Mouse (Mus musculus) ES-E14 (cell line): ENCODE data around the gene Actn1.

Experiments
- CHD2 ChIP-seq: IDR thresholded peaks from 2 replicates; pipeline ENCODE4 v1.6.1; 2014; ENCODE audit warnings: mild to moderate bottlenecking, low read depth, low read length, inconsistent platforms
- HCFC1 ChIP-seq: IDR thresholded peaks from 2 replicates; pipeline ENCODE4 v1.6.1; 2012; ENCODE audit warnings: low read length, inconsistent platforms, borderline replicate concordance; ENCODE audit not compliant: insufficient read depth
- ZC3H11A ChIP-seq: IDR thresholded peaks from 2 replicates; pipeline ENCODE4 v1.6.1; 2012; ENCODE audit warnings: low read depth, mild to moderate bottlenecking, inconsistent platforms, low read length, borderline replicate concordance
- ZNF384 ChIP-seq: IDR thresholded peaks from 2 replicates; pipeline ENCODE4 v1.6.1; 2012; ENCODE audit warnings: low read depth, low read length, inconsistent platforms

DNA sequence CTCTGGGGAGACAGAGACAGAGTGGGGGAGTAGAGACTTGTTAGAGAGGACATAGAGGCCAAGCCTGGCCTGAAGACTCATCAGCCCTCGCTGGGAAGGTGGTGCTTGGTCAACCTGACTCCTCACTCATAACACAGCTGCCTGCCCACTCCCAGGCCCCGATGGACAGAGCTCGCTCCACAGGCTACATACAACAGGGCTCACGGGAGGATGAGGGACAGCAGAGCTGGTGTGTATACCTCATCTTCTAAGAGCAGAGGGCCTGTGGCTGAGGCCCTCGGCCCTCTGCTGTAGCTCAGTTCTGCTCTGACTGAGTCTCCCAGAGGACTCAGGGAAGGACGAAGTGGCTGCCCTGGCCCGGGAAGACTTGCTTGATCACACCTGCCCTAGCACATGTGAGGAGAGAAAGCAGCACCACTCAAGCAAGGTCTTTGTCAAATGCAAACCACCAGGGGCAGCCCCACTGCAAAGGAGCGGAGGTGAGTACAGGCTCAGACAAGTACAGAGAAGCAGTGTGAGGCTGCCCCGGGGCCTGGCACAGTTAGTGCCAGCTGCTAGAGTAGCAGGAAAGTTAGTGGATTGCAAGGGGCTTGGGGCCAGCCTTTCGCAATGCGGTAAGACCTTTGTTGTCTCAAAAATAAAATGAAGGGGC lies 112.5 kb downstream of the Actn1 start:
- TF ChIP-seq ZNF384 (no peak), ZC3H11A (no peak), HCFC1 (no peak), CHD2 (no peak)
